Mouse (Mus musculus): Measurements from ENCODE around the gene Ppib. TPM values are rescaled to one million over a fixed set of nuclear protein-coding genes. Genes with fewer than 3 reads are reported as not detected.

Ppib gene
- polyA plus RNA-seq, 1 experiment from 2014 or later, result 392 TPM

GRCm38 (mm10) chr9:66078072-66078471, 18.1 kb downstream of the Ppib start:
- no peak overlapping the region for H3K27ac ChIP-seq

GRCm38 (mm10) chr9:66078493-66078892, 18.5 kb downstream of the Ppib start:
- Histone ChIP-seq H3K4me2 (peak overlapping the region; percentile 23; the same call in 1 of the 2 replicates), H3K4me1 (peaks cover 7% of the 10 kb centered on the region), H3K4me3 (no peak overlapping the region), H3K9ac (no peak overlapping the region), H3K9me3 (replicated peaks) (peaks cover 4% of the 10 kb centered on the region; the same call in 1 of the 2 replicates), H3K27me3 (replicated peaks) (peaks cover 44% of the 10 kb centered on the region), H3K27ac (no peak overlapping the region), H3K36me3 (no peaks in the 10 kb centered on the region)
- WGBS (ENCODE audit: insufficient replicate concordance), result 31% methylated on average over 14 of the region's 14 CpGs
- no peak for ATAC-seq

More at GRCm38 (mm10) chr9:66078072-66078471, 18.1 kb downstream of the Ppib start:
- H3K27me3 ChIP-seq (replicated peaks), result peaks cover 47% of the 10 kb centered on the region
- WGBS (ENCODE audit: insufficient replicate concordance), result 66% methylated on average over 3 of the region's 3 CpGs
- H3K9me3 ChIP-seq (replicated peaks), result peaks cover 4% of the 10 kb centered on the region; the same call in 1 of the 2 replicates
- H3K4me3 ChIP-seq, result no peak overlapping the region
- H3K36me3 ChIP-seq, result no peaks in the 10 kb centered on the region
- H3K4me2 ChIP-seq, result no peak overlapping the region
- ATAC-seq, result no peak
- no peak overlapping the region for H3K9ac ChIP-seq
- H3K4me1 ChIP-seq, result peaks cover 7% of the 10 kb centered on the region

DNA sequence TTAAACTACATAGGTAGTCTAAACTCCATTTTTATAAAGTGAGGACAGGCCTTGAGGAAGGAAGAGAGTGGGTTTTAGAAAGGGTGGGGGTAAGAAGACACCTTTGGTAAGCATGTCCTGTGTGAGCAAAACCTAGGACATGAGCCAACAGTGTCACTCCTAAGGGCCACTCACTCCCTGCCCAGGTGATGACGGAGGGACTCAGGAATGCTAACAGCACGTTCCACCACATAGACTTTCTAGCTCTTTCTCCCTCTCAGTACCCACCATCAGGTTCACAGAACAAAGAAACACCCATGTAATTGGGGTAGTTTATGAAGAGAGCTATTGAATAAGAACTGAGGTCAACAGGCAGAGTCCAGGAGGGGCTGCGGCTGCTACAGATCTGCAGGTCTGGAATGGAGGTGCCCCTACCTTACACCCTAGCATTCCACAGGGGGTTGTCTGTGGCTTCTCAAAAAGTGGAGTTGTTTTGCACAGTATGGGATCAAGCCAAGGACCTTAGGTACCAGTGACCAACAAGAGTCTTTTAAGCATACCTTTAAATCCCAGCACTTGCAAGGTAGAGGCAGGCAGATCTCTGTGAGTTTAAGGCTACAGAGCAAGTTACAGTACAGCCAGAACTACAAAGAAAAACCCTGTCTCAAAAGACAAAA, 20.9 kb downstream of the Ppib start:
- no peak overlapping the region for H3K4me2 ChIP-seq
- 71% methylated on average over 3 of the region's 3 CpGs for WGBS (ENCODE audit: insufficient replicate concordance)
- ATAC-seq, result no peak
- no peak overlapping the region for H3K9ac ChIP-seq
- peaks cover 36% of the 10 kb centered on the region for H3K27me3 ChIP-seq (replicated peaks)
- 0 out of 2 replicates have a peak, but pooled peaks cover 5% of the 10 kb centered on the region for H3K36me3 ChIP-seq
- H3K9me3 ChIP-seq (replicated peaks), result no peaks in the 10 kb centered on the region
- H3K4me3 ChIP-seq, result no peak overlapping the region
- peaks cover 7% of the 10 kb centered on the region for H3K4me1 ChIP-seq
- no peak overlapping the region for H3K27ac ChIP-seq

- Histone ChIP-seq H3K4me2 (no peak overlapping the region), H3K4me1 (peaks cover 4% of the 10 kb centered on the region), H3K27ac (no peak overlapping the region), H3K9me3 (replicated peaks) (no peaks in the 10 kb centered on the region), H3K27me3 (replicated peaks) (peaks cover 27% of the 10 kb centered on the region), H3K9ac (no peak overlapping the region), H3K4me3 (no peak overlapping the region), H3K36me3 (peaks cover 14% of the 10 kb centered on the region)
- ATAC-seq, result no peak
- WGBS (ENCODE audit: insufficient replicate concordance), result 51% methylated on average over 4 of the region's 4 CpGs
Measured at GRCm38 (mm10) chr9:66081999-66082398, 22.0 kb downstream of the Ppib start.

- H3K9me3 ChIP-seq (replicated peaks), result no peaks in the 10 kb centered on the region
- WGBS (ENCODE audit: insufficient replicate concordance), result 79% methylated on average over 3 of the region's 3 CpGs
- H3K4me2 ChIP-seq, result no peak overlapping the region
- ATAC-seq, result no peak
- no peak overlapping the region for H3K9ac ChIP-seq
- no peak overlapping the region for H3K4me3 ChIP-seq
- peaks cover 10% of the 10 kb centered on the region; the same call in 1 of the 2 replicates for H3K27me3 ChIP-seq (replicated peaks)
- H3K27ac ChIP-seq, result no peak overlapping the region
- H3K4me1 ChIP-seq, result no peaks in the 10 kb centered on the region
- peaks cover 36% of the 10 kb centered on the region for H3K36me3 ChIP-seq
Measured at GRCm38 (mm10) chr9:66084171-66084570, 24.1 kb downstream of the Ppib start.

GRCm38 (mm10) chr9:66087062-66087461, 27.0 kb downstream of the Ppib start:
- H3K4me1 ChIP-seq, result no peaks in the 10 kb centered on the region
- peaks cover 65% of the 10 kb centered on the region for H3K36me3 ChIP-seq
- WGBS (ENCODE audit: insufficient replicate concordance), result 88% methylated on average over 7 of the region's 7 CpGs
- no peak overlapping the region for H3K27ac ChIP-seq
- H3K27me3 ChIP-seq (replicated peaks), result peaks cover 10% of the 10 kb centered on the region; the same call in 1 of the 2 replicates
- no peak for ATAC-seq
- no peak overlapping the region for H3K9ac ChIP-seq
- H3K4me2 ChIP-seq, result no peak overlapping the region
- H3K4me3 ChIP-seq, result no peak overlapping the region
- H3K9me3 ChIP-seq (replicated peaks), result no peaks in the 10 kb centered on the region

DNA sequence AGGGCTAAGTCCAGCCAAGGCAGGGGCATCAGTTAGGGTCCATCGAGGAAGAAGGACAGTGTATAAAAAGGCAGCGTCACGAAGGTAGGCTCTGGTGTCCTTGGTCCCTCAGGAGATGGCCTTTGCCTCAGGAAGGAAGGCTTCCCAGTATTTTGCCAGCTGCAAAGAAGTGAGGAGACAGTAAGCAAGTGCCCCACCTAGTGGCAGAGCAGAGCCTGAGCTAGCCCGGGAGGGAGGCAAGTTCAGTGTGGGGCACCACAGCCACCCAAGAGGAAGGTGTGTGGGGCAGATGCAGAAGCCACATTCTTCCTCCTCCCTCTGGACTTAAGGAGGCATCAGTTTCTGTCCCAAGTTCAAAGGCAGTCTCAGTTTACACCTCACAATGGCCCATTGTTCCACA, 28.4 kb downstream of the Ppib start:
- H3K4me3 ChIP-seq, result no peak overlapping the region
- 0 out of 2 replicates have a peak, but pooled peaks cover 3% of the 10 kb centered on the region for H3K27me3 ChIP-seq (replicated peaks)
- H3K9ac ChIP-seq, result no peak overlapping the region
- 53% methylated on average over 4 of the region's 4 CpGs for WGBS (ENCODE audit: insufficient replicate concordance)
- no peak overlapping the region for H3K27ac ChIP-seq
- H3K9me3 ChIP-seq (replicated peaks), result no peaks in the 10 kb centered on the region
- H3K4me2 ChIP-seq, result no peak overlapping the region
- H3K4me1 ChIP-seq, result peaks cover 13% of the 10 kb centered on the region
- peaks cover 79% of the 10 kb centered on the region for H3K36me3 ChIP-seq
- ATAC-seq, result peak; percentile 58; the same call in 1 of the 2 replicates

- no peak overlapping the region for H3K4me2 ChIP-seq
- WGBS (ENCODE audit: insufficient replicate concordance), result 89% methylated on average over 13 of the region's 13 CpGs
- H3K9me3 ChIP-seq (replicated peaks), result no peaks in the 10 kb centered on the region
- peaks cover 13% of the 10 kb centered on the region for H3K4me1 ChIP-seq
- H3K36me3 ChIP-seq, result peaks cover 97% of the 10 kb centered on the region
- no peak overlapping the region for H3K4me3 ChIP-seq
- H3K27ac ChIP-seq, result no peak overlapping the region
- H3K9ac ChIP-seq, result no peak overlapping the region
- H3K27me3 ChIP-seq (replicated peaks), result no peaks in the 10 kb centered on the region
- no peak for ATAC-seq
Measured at GRCm38 (mm10) chr9:66090593-66091244, 30.7 kb downstream of the Ppib start.

DNA sequence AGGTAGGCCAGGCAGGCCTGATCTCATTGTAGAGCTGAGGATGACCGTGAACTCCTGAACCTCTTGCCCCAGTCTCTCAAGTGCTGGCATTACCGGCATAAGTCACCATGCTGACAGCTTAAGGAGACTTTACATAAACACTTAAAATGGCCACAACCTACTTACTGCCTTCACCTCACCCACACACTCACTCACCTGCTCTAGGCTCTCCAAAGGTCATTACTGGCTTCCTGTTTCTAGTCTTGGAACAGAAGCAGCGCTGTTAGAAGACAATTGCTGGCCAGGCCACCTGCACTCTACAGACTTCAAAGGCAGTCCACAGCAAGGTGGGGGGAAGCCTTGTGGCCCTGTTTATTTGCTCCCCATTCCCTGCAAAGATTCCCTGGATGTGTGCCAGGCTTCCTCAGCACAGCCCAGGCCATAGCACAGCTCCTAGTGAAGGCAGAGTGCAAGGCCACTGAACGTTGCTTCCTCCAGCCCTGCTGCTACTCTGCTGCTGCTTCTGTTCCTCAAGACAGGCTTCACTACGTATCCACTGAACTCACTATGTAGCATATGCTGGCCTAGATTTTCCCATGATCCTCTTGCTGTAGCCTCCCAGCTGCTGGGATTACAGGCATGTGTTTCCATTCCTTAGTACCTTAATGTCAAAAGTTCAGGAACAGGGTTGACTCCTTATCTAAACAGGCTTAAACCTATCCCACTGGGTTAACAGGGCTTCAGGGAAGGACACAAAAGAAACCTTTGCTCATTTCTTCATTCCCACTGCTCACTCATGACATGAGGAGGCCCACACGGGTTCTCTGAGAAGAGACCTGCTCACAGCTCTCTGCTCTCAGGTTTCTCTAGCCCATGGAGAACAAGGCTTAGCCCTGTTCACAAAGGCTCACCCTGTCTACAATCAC, 31.6 kb downstream of the Ppib start:
- peaks cover 13% of the 10 kb centered on the region for H3K4me1 ChIP-seq
- H3K36me3 ChIP-seq, result peaks cover 99% of the 10 kb centered on the region
- ATAC-seq, result no peak
- H3K27me3 ChIP-seq (replicated peaks), result no peaks in the 10 kb centered on the region
- 79% methylated on average over 6 of the region's 6 CpGs for WGBS (ENCODE audit: insufficient replicate concordance)
- H3K4me2 ChIP-seq, result no peak overlapping the region
- H3K4me3 ChIP-seq, result no peak overlapping the region
- no peak overlapping the region; the same call in 1 of the 2 replicates for H3K27ac ChIP-seq
- no peaks in the 10 kb centered on the region for H3K9me3 ChIP-seq (replicated peaks)
- H3K9ac ChIP-seq, result no peak overlapping the region

GRCm38 (mm10) chr9:66092664-66093063, 32.6 kb downstream of the Ppib start:
- Histone ChIP-seq H3K4me1 (peaks cover 13% of the 10 kb centered on the region), H3K9ac (no peak overlapping the region), H3K36me3 (peaks cover 99% of the 10 kb centered on the region), H3K4me2 (no peak overlapping the region), H3K27ac (0 out of 2 replicates have a peak overlapping the region, but pooled peaks have one; percentile 26), H3K9me3 (replicated peaks) (no peaks in the 10 kb centered on the region), H3K27me3 (replicated peaks) (no peaks in the 10 kb centered on the region), H3K4me3 (no peak overlapping the region)
- WGBS (ENCODE audit: insufficient replicate concordance), result 75% methylated on average over 2 of the region's 2 CpGs
- ATAC-seq, result 0 out of 2 replicates have a peak, but pooled peaks have one; percentile 18

GRCm38 (mm10) chr9:66101577-66101976, 41.6 kb downstream of the Ppib start:
- Histone ChIP-seq H3K4me2 (no peak overlapping the region), H3K36me3 (peaks cover 96% of the 10 kb centered on the region), H3K27me3 (replicated peaks) (no peaks in the 10 kb centered on the region), H3K4me1 (peaks cover 23% of the 10 kb centered on the region), H3K9me3 (replicated peaks) (no peaks in the 10 kb centered on the region), H3K9ac (no peak overlapping the region), H3K27ac (no peak overlapping the region), H3K4me3 (no peak overlapping the region)
- WGBS (ENCODE audit: insufficient replicate concordance), result 83% methylated on average over 8 of the region's 8 CpGs
- no peak for ATAC-seq

Data from liver, embryonic 12.5 days (tissue).